Mouse (Mus musculus): ENCODE data around the gene Arhgap32. TPM values are rescaled to one million over a fixed set of nuclear protein-coding genes. Genes with fewer than 3 reads are reported as not detected.

Arhgap32 gene
- polyA plus RNA-seq, 1 experiment: 1.5 TPM

GRCm38 (mm10) chr9:32093456-32093855, 22.5 kb upstream of the Arhgap32 start:
- Histone ChIP-seq H3K4me3 (no peak overlapping the region), H3ac (ENCODE audit: control insufficient read depth, insufficient read length) (no peak overlapping the region), H3K79me2 (ENCODE audit: control insufficient read depth, insufficient read depth) (no peaks in the 10 kb centered on the region), H3K27me3 (ENCODE audit: control insufficient read depth, insufficient read depth, insufficient read length) (no peaks in the 10 kb centered on the region), H3K4me2 (ENCODE audit: low read depth) (no peak overlapping the region), H3K36me3 (ENCODE audit: control insufficient read depth, insufficient read depth) (no peaks in the 10 kb centered on the region)
- no peak for TF ChIP-seq CEBPB (IDR thresholded peaks at IDR 0.05; ENCODE audit: insufficient read depth, poor library complexity, severe bottlenecking)
- no peak for TF ChIP-seq E2F4 (IDR thresholded peaks at IDR 0.05; ENCODE audit: insufficient read depth)
- TF ChIP-seq MAX (IDR thresholded peaks at IDR 0.05; ENCODE audit: low read depth): no peak
- TF ChIP-seq USF1 (IDR thresholded peaks at IDR 0.05; ENCODE audit: low read depth): no peak
- TF ChIP-seq POLR2AphosphoS2 (IDR thresholded peaks at IDR 0.05; ENCODE audit: insufficient read length, low read depth): no peak
- TF ChIP-seq POLR2A (IDR thresholded peaks at IDR 0.05; ENCODE audit: insufficient read length, low read depth): no peak
- no peak for TF ChIP-seq MYOG (IDR thresholded peaks at IDR 0.05; ENCODE audit: control insufficient read depth in 1 of 3, insufficient read depth in 1 of 3, insufficient read length in 2 of 3, low read depth in 2 of 3)
- no peak for TF ChIP-seq TCF12 (IDR thresholded peaks at IDR 0.05; ENCODE audit: insufficient read depth, poor library complexity, severe bottlenecking)
- no peak for TF ChIP-seq TCF3 (IDR thresholded peaks at IDR 0.05; ENCODE audit: insufficient read length, low read depth)
- no peak for TF ChIP-seq SRF (IDR thresholded peaks at IDR 0.05; ENCODE audit: control insufficient read depth, insufficient read length, low read depth)
- TF ChIP-seq MYOD1 (IDR thresholded peaks at IDR 0.05; ENCODE audit: control insufficient read depth in 1 of 3, insufficient read length in 2 of 3, low read depth in 2 of 3): no peak
- TF ChIP-seq REST (IDR thresholded peaks at IDR 0.05; ENCODE audit: insufficient read depth, insufficient read length): no peak

DNA sequence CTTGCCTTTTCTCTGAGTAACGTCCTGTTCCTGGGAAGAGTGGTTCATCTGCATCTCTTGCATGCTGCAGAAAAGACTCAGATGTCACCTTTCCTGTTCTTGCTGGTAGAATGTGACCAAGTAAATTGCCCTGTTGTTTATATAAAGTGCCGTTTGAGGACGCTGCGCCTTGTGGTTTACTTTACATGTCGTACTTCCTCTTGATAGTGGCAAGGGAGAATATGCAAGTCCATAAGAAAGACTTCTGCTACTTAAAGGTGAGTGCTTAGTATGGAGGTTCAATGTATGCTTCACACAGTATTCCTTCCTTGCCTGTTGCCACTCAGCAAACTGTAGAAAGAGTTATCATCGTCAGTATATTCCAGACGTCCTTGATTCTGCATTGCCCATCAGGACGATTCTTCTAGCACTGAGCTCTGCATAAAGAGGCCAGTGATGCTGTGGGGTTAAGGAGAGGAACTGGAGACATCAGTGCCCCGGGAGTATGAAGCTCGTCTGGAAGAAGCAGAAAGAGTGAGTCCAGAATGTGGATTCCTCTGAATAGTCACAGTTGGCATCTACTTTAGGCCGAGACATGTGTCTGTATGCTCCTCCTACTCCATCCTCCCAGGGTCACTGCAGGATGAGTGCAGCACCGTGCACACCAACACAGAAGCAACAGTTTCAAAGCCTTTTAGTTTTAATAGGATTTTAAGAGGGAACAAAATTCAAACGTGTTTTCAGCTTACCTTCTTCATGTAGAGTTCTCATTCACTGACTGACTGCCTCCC, 21.4 kb upstream of the Arhgap32 start:
- Histone ChIP-seq H3K4me2 (ENCODE audit: low read depth) (no peak overlapping the region), H3K36me3 (ENCODE audit: control insufficient read depth, insufficient read depth) (no peaks in the 10 kb centered on the region), H3K27me3 (ENCODE audit: control insufficient read depth, insufficient read depth, insufficient read length) (no peaks in the 10 kb centered on the region), H3ac (ENCODE audit: control insufficient read depth, insufficient read length) (no peak overlapping the region), H3K79me2 (ENCODE audit: control insufficient read depth, insufficient read depth) (no peaks in the 10 kb centered on the region), H3K4me3 (no peak overlapping the region)
- TF ChIP-seq REST (IDR thresholded peaks at IDR 0.05; ENCODE audit: insufficient read depth, insufficient read length) (no peak), MAX (IDR thresholded peaks at IDR 0.05; ENCODE audit: low read depth) (no peak), SRF (IDR thresholded peaks at IDR 0.05; ENCODE audit: control insufficient read depth, insufficient read length, low read depth) (no peak), E2F4 (IDR thresholded peaks at IDR 0.05; ENCODE audit: insufficient read depth) (no peak), CEBPB (IDR thresholded peaks at IDR 0.05; ENCODE audit: insufficient read depth, poor library complexity, severe bottlenecking) (no peak), MYOG (IDR thresholded peaks at IDR 0.05; ENCODE audit: control insufficient read depth in 1 of 3, insufficient read depth in 1 of 3, insufficient read length in 2 of 3, low read depth in 2 of 3) (no peak), TCF12 (IDR thresholded peaks at IDR 0.05; ENCODE audit: insufficient read depth, poor library complexity, severe bottlenecking) (no peak), TCF3 (IDR thresholded peaks at IDR 0.05; ENCODE audit: insufficient read length, low read depth) (no peak), USF1 (IDR thresholded peaks at IDR 0.05; ENCODE audit: low read depth) (no peak), POLR2A (IDR thresholded peaks at IDR 0.05; ENCODE audit: insufficient read length, low read depth) (no peak), POLR2AphosphoS2 (IDR thresholded peaks at IDR 0.05; ENCODE audit: insufficient read length, low read depth) (no peak), MYOD1 (IDR thresholded peaks at IDR 0.05; ENCODE audit: control insufficient read depth in 1 of 3, insufficient read length in 2 of 3, low read depth in 2 of 3) (no peak)

DNA sequence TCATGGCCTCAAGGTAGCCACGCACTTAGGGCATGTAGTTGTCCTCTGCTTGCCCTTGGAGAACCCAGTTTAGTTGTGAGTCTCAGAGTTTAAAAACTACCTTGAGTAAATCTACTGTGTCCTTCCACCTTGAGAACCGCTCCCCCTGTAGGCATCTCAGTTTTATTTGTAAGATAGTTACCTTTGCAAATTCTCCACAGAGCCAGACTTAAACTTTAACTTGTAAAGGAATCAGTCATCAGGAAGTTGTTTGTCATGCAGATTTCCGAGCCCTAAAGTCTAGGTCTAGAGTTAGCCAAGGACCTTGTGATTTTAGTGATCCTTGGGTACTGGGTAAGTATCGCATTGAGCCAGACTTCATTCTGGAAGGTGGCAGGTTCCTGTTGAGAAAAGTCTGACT, 20.4 kb upstream of the Arhgap32 start:
- Histone ChIP-seq H3K36me3 (ENCODE audit: control insufficient read depth, insufficient read depth) (no peaks in the 10 kb centered on the region), H3K79me2 (ENCODE audit: control insufficient read depth, insufficient read depth) (no peaks in the 10 kb centered on the region), H3K27me3 (ENCODE audit: control insufficient read depth, insufficient read depth, insufficient read length) (no peaks in the 10 kb centered on the region), H3K4me2 (ENCODE audit: low read depth) (no peak overlapping the region), H3ac (ENCODE audit: control insufficient read depth, insufficient read length) (no peak overlapping the region), H3K4me3 (no peak overlapping the region)
- TF ChIP-seq POLR2AphosphoS2 (IDR thresholded peaks at IDR 0.05; ENCODE audit: insufficient read length, low read depth) (no peak), TCF3 (IDR thresholded peaks at IDR 0.05; ENCODE audit: insufficient read length, low read depth) (no peak), MYOD1 (IDR thresholded peaks at IDR 0.05; ENCODE audit: control insufficient read depth in 1 of 3, insufficient read length in 2 of 3, low read depth in 2 of 3) (no peak), E2F4 (IDR thresholded peaks at IDR 0.05; ENCODE audit: insufficient read depth) (no peak), CEBPB (IDR thresholded peaks at IDR 0.05; ENCODE audit: insufficient read depth, poor library complexity, severe bottlenecking) (no peak), MAX (IDR thresholded peaks at IDR 0.05; ENCODE audit: low read depth) (no peak), USF1 (IDR thresholded peaks at IDR 0.05; ENCODE audit: low read depth) (no peak), REST (IDR thresholded peaks at IDR 0.05; ENCODE audit: insufficient read depth, insufficient read length) (no peak), TCF12 (IDR thresholded peaks at IDR 0.05; ENCODE audit: insufficient read depth, poor library complexity, severe bottlenecking) (no peak), SRF (IDR thresholded peaks at IDR 0.05; ENCODE audit: control insufficient read depth, insufficient read length, low read depth) (no peak)

DNA sequence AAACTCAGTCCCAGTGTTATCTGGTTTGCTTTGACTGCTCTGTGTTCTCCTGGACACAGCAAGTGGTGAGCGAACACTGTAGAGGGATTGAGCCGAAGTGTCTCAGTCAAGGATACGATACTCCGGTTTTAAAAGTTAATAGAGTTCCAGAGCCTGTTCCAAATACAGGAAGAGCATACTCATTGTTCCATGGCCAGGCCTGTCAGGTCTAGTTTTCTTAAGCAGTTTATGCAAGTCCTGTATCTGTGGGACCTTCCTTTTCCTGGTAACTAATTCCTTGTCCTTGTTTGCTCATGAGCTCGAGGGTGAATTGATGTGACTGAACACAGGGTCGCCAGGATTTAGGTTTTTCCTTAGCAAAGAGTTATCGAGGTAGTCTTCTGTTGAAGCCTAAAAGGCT, 19.4 kb upstream of the Arhgap32 start:
- H3K4me3 ChIP-seq: no peak overlapping the region
- H3K27me3 ChIP-seq (ENCODE audit: control insufficient read depth, insufficient read depth, insufficient read length): no peaks in the 10 kb centered on the region
- no peak overlapping the region for H3K4me2 ChIP-seq (ENCODE audit: low read depth)
- H3K79me2 ChIP-seq (ENCODE audit: control insufficient read depth, insufficient read depth): no peaks in the 10 kb centered on the region
- TF ChIP-seq POLR2AphosphoS2 (IDR thresholded peaks at IDR 0.05; ENCODE audit: insufficient read length, low read depth) (no peak), MYOG (IDR thresholded peaks at IDR 0.05; ENCODE audit: control insufficient read depth in 1 of 3, insufficient read depth in 1 of 3, insufficient read length in 2 of 3, low read depth in 2 of 3) (no peak), MAX (IDR thresholded peaks at IDR 0.05; ENCODE audit: low read depth) (no peak), CEBPB (IDR thresholded peaks at IDR 0.05; ENCODE audit: insufficient read depth, poor library complexity, severe bottlenecking) (no peak)
- H3ac ChIP-seq (ENCODE audit: control insufficient read depth, insufficient read length): no peak overlapping the region
- H3K36me3 ChIP-seq (ENCODE audit: control insufficient read depth, insufficient read depth): no peaks in the 10 kb centered on the region
